Mouse (Mus musculus): Measurements from ENCODE around the gene B3gnt4.

B3gnt4 gene

DNA sequence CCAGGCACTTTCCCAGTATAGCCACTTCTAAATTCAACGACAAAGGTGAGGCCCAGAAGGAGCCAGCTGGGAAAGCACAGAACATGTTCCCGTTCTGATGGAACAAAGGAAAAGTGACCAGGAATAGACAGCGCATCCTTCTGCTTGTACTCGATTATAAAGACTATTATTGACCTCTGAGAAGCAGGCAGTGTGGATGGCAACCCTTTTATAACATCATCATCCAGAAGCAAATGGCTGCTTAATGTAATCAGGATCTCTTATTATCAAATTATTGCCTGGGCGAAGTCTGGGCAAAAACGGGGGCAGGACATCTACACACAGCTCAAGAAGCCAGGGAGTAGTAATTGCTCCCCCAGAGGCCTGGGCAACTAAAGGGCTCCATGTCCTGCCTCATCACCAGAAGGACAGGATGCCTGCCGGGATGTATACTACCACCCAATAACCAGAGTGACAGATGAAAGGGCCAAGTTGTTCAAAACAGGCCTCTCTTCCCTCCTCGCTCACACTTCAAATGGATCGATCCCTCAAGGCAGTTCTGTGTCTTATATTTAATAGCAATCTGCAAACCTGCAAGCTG lies 15.7 kb downstream of the B3gnt4 start:
- DNase-seq (ENCODE audit: low spot score in 2 of 2): no peak

DNA sequence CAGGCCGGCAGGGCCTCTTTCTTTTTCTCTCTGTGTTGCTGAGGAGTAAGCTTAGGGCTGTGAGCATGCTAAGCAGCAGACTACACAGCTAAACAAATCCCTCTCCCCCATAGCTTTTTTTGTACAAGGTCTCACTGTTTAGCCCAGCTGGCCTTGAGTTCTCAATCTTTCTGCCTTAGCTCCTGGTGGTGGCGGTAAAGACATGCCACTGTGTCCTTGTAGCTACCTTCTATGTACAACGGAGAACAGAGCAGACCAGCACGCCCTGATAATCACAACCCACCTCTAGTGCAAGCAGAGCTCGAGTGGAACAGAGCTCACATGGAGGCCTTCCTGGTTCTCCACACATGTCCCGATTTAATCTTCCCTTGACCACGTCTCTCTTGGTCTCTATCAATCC lies 18.4 kb downstream of the B3gnt4 start:
- no peak for DNase-seq (ENCODE audit: low spot score in 2 of 2)

DNA sequence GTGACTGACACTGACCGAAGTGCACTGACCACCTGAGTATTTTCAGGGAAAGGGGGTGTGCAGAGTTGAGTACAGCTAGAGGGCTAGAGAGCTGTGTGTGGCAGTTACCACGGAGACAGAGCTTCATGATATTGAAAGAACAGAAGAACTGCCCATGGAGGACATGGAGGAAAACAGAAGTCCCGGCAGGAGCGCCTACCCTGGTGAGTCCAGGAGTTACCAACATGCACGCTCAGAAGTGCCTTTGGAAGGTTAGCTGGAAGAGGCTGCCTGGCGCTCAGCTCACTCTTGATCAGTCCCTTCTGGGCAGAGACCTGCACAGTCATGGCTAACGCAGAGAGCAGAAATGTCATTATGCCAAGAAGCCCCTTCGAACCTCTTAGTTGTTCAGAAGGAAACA lies 19.8 kb downstream of the B3gnt4 start:
- DNase-seq (ENCODE audit: low spot score in 2 of 2): peak in 1 of 2 experiments; percentile 1

DNA sequence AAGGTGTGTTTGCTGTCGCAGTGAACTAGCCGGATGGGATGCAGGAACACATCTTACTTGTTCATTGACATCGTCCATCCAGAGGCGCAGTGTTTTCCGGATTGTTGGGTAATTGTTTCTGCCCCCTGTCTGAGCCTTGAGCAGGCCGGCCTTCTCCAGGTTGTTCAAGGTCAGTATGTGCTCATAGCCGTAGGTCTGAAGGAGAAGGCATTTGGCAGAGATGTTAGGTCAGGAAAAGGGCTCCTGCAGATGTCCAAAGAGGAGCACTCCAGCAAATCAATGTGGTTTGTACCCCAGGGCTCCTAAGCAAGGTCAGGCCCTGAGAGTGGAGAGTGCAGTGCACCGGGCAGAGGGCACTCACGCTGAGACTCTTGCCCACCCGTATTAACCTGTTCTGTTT lies 23.5 kb downstream of the B3gnt4 start:
- DNase-seq (ENCODE audit: low spot score in 2 of 2): peak in 1 of 2 experiments; percentile 1

- DNase-seq (ENCODE audit: low spot score in 2 of 2): no peak
Observed at GRCm38 (mm10) chr5:123555693-123556092, 45.4 kb downstream of the B3gnt4 start.

GRCm38 (mm10) chr5:123556451-123556850 lies 46.2 kb downstream of the B3gnt4 start:
- no peak for DNase-seq (ENCODE audit: low spot score in 2 of 2)

GRCm38 (mm10) chr5:123559588-123559987 lies 49.3 kb downstream of the B3gnt4 start:
- DNase-seq (ENCODE audit: low spot score in 2 of 2): no peak

DNA sequence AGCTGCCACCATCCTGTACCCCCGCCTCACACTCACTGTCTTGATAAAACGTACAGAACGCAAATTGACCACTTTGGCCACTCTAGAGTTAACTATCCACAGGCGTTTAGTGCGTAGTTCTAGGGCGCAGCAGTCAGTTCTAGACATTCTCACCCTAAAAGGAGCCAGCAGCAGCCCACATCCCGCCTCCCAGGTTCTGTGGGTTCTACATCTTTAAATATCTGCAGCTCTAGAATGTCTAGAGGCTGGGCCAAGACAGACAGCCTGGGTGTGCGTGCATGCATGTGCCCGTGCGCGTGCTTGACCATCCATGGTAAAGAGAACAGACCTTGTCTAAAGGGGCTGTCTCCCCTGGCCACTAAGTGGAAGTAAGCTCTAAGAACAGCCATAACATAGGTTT lies 50.9 kb downstream of the B3gnt4 start:
- no peak for DNase-seq (ENCODE audit: low spot score in 2 of 2)

All from thymus, postnatal 10 days (tissue).